Mouse (Mus musculus) liver, embryonic 14.5 days (tissue): ENCODE results near the gene Rnf115.

Experiments used
- CTCF ChIP-seq: IDR thresholded peaks from 2 replicates; pipeline ENCODE4 v1.5.1; 2016; ENCODE audit warnings: antibody characterized with exemption, low read depth, control low read depth
- EP300 ChIP-seq: IDR thresholded peaks from 2 replicates; pipeline ENCODE4 v1.6.1; 2016; ENCODE audit warnings: antibody characterized with exemption, low read depth

GRCm38 (mm10) chr3:96814342-96814741, 86.9 kb downstream of the Rnf115 start:
- TF ChIP-seq CTCF (no peak), EP300 (no peak)
